Mouse (Mus musculus) embryonic facial prominence, embryonic 10.5 days (tissue): ENCODE results near the gene Mdk. TPM values are rescaled to one million over a fixed set of nuclear protein-coding genes. Genes with fewer than 3 reads are reported as not detected.

Experiments
- DNase-seq: peaks from one replicate; pipeline ENCODE4 v3.0.0-alpha.2; 2017; ENCODE audit warnings: low spot score
- H3K27ac ChIP-seq: fragments of 300-500 bp; sonication (generic); replicated peaks from 2 replicates; pipeline ENCODE4 v1.5.1; 2016; ENCODE audit warnings: mild to moderate bottlenecking
- H3K27me3 ChIP-seq: fragments of 300-500 bp; sonication (generic); replicated peaks from 2 replicates; pipeline ENCODE4 v1.6.1; 2016; ENCODE audit warnings: low read depth, mild to moderate bottlenecking; ENCODE audit not compliant: poor library complexity, severe bottlenecking
- H3K36me3 ChIP-seq: fragments of 300-500 bp; sonication (generic); replicated peaks from 2 replicates; pipeline ENCODE4 v1.6.1; 2016; ENCODE audit warnings: mild to moderate bottlenecking, moderate library complexity
- H3K4me1 ChIP-seq: fragments of 300-500 bp; sonication (generic); 2 replicates; pipeline ENCODE4 v1.6.1; 2016
- H3K4me3 ChIP-seq: fragments of 300-500 bp; sonication (generic); 2 replicates; pipeline ENCODE4 v1.5.1; 2016; ENCODE audit warnings: mild to moderate bottlenecking, moderate library complexity
- H3K9me3 ChIP-seq: fragments of 300-500 bp; sonication (generic); 2 replicates; pipeline ENCODE4 v1.6.1; 2016; ENCODE audit warnings: mild to moderate bottlenecking
- WGBS: fragments of 180-500 bp; shearing (Covaris S2); methylation state at CpG from one replicate; pipeline ENCODE4 v1.1.7; 2016; 5-methylcytosine and 5-hydroxymethylcytosine counted together
- microRNA-seq: library from miRNA; unstranded; fragments of <30 nt; microRNA quantifications from one replicate; pipeline ENCODE4, GENCODE M21; 2017
- polyA plus RNA-seq: library from polyadenylated mRNA; unstranded; fragments of >200 nt; fragmentation: Nextera tagmentation; extraction: Ambion mirVana; gene quantifications from 2 replicates; pipeline ENCODE4 v1.2.1, GENCODE M21; 2016

Mdk gene
- polyA plus RNA-seq, 1 experiment from 2014 or later: 2,212 TPM

- no peaks in the 10 kb centered on the region for H3K27me3 ChIP-seq
- 88% methylated on average over 4 of the region's 4 CpGs for WGBS
Measured at GRCm38 (mm10) chr2:91883961-91884360, 48.1 kb downstream of the Mdk start.

More at GRCm38 (mm10) chr2:91883961-91884360, 48.1 kb downstream of the Mdk start:
- no peak for DNase-seq
- Histone ChIP-seq H3K4me1 (no peaks in the 10 kb centered on the region), H3K9me3 (no peaks in the 10 kb centered on the region), H3K27ac (no peak overlapping the region), H3K4me3 (no peak overlapping the region), H3K36me3 (peaks cover 35% of the 10 kb centered on the region)

Small RNA genes lying within 50 kb of the gene (microRNA-seq; reads per million reads assigned to microRNA genes)
- gene Mir6999: not detected

Other genes starting within 250 kb of the Mdk start
- gene Atg13, start 221.7 kb downstream of the Mdk start, polyA plus RNA-seq: 27.1 and 28.9 TPM in 2 replicates
- 24.8 and 26.9 TPM in 2 replicates for gene Harbi1, start 221.4 kb downstream of the Mdk start, polyA plus RNA-seq
- gene Ambra1, start 202.2 kb downstream of the Mdk start, polyA plus RNA-seq: 25.0 and 25.6 TPM in 2 replicates
- gene Chrm4, start 5.0 kb downstream of the Mdk start, polyA plus RNA-seq: 0.74 and 1.4 TPM in 2 replicates
- gene Gm9821, start 13.4 kb upstream of the Mdk start, polyA plus RNA-seq: 0.23 and 0.41 TPM in 2 replicates
- gene Dgkz, start 43.6 kb upstream of the Mdk start, polyA plus RNA-seq: 42.1 and 45.0 TPM in 2 replicates
- gene Creb3l1, start 92.2 kb upstream of the Mdk start, polyA plus RNA-seq: 0.93 and 1.0 TPM in 2 replicates
- 41.3 and 42.3 TPM in 2 replicates for gene Phf21a, start 160.8 kb upstream of the Mdk start, polyA plus RNA-seq